Mouse (Mus musculus): Measurements from ENCODE around the gene Tprkb.
"Not testable (repeated sequence)": the region's sequence is repeated elsewhere in the genome, so short reads cannot be mapped to it uniquely, and the experiment has no call there.

The Tprkb gene

DNA sequence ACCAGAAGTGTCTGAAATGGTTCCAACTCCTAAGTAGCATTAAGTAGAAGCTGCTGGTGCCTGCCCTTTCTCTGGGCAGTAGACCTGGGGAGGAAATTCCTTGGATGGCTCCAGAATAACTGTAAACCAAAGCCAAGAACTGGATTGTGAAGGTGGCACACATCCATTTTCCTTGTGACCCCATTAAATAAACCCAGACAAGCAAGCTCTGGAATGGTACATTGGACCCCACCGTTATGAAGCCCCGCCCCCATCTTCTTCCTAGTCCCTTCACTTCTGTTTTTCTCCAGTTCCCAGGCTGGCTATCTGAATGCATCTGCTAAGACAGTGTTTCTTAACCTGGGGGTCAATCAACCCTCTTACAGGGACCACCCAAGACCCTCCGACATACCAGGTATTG is at the start of gene Tprkb:
Gene Tprkb (plus strand): TSS at position 279 of the 400 bp plus-strand sequence.
- DNase-seq, result peak; percentile 51

DNA sequence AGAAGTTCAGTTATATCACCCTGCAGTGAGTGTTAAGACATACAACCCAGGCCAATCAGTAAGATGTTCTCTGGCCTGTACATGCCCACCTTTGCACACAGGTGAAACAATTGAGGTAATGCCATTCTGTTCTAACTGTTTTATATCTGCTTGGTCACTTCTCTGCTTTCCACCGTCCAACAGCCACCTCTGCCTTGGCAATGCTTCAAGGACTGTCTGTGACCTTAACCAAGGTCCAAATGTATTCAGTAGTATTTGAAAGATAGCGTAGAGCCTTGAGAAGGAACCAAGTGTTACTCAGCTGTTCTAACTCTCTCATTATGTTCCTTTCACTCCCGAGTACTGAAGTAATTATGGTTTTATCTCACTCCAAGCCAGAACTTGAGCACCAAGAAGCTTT is 49.1 kb upstream of the Tprkb start:
- no peak for DNase-seq

DNA sequence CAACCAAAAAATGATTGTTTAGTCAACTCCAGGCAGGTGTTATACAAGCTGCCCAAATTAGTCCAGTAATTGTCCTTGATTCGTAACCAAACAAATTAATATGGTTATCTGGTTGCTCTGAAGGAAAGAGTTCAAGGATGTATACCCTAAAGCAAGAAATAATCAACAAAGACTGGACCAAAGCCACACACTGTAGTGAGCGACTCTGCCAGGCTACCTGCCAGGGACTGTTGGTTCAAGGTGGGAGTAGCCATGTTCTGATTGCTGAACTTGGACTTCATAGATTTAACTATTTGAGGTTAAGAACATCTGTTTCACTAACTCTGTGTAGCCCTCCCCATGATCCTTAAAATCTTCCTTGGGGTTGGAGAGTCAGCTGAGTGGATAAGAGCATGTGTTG is 48.5 kb upstream of the Tprkb start:
- no peak for DNase-seq

DNA sequence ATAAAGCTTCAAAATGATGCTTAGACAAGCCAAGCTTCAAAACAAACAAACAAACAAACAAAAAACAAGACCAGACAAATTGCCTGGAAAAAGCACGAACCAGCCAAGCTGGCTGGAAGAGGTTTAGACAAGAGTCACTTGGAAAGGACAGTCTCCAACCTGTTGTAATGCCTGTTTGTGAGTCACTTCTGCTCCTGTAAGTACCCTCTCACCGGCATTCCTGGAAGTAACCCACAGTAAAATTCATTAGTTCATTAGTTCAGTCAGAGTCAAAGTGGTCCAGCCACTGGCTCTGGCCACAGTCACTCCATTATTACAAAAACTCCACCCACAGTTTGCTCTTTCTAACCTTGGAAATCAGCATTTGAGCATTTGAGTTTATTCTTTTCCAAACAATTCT is 47.8 kb upstream of the Tprkb start:
- DNase-seq, result no peak

DNA sequence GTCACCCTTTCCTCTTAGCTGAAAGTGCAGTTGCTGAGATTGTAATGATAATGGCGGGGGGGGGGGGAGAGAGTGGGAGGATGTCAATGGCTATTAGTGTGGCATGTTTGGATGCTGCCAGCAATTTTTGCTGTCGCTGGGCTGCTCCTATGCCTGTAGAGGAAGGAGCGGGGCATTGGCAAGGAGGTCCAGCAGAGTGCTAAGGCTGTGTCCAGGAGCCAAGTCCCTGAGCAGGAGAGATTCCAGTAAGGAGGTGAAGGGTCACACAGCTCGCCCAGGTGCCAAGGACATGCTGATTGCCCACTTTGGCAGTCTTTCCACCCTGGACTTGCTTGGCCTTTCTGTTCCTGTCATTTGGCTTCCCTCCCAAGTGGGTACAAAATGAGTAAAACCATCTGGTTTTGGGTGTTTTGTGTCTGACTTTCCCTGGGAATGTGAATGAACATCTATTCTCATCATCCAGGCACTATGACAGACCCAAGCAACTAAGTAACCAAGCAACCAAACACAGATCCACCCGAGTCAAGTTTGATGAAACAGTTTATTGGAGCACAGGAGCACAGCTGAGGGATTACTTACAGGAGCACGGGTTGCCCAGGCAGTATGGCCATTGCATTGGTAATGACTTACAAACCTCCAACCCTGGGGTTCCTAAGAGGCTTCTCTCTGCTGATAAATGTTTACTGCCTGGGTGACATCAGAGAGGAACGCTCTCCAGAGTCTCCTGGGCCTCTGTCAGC is 46.6 kb upstream of the Tprkb start:
- not testable (repeated sequence) for DNase-seq

DNA sequence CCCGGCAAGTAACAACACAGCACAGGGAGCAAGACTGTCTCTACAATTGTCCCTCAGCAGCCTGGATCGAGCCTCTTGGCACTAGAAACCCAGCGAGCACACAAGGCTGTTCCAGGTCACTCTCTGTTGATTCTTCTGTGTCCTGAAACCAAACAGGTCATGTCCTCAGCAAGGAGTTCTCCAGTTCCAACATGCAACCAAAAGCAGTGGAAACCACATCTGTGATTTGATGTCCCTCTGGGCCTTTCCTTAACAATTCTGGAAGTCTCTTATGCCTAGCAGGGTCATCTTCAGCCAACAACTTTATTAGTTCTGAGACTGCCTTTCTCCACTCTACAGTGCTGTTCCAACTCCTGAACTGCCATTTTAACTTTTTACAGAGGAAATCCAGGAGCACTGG is 45.5 kb upstream of the Tprkb start:
- DNase-seq, result not testable (repeated sequence)

DNA sequence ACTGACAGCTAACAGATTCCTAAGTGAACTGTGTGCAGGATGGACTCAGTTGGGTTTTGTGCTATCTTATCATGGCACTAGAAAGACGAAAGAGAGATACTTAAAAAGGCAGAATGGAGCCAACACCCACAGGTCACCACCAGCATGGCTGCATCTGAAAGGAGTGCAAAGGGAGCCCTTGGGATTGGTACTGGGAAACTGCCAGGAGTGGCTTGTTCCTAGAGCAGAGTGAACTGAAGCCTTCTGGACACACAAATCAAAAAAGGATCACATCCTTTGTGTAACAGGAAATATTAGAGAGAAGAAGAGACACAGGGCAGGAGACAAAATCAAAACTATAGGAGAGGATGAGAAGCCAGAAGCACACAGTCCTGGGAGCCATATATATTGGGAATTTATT is 44.7 kb upstream of the Tprkb start:
- not testable (repeated sequence) for DNase-seq

DNA sequence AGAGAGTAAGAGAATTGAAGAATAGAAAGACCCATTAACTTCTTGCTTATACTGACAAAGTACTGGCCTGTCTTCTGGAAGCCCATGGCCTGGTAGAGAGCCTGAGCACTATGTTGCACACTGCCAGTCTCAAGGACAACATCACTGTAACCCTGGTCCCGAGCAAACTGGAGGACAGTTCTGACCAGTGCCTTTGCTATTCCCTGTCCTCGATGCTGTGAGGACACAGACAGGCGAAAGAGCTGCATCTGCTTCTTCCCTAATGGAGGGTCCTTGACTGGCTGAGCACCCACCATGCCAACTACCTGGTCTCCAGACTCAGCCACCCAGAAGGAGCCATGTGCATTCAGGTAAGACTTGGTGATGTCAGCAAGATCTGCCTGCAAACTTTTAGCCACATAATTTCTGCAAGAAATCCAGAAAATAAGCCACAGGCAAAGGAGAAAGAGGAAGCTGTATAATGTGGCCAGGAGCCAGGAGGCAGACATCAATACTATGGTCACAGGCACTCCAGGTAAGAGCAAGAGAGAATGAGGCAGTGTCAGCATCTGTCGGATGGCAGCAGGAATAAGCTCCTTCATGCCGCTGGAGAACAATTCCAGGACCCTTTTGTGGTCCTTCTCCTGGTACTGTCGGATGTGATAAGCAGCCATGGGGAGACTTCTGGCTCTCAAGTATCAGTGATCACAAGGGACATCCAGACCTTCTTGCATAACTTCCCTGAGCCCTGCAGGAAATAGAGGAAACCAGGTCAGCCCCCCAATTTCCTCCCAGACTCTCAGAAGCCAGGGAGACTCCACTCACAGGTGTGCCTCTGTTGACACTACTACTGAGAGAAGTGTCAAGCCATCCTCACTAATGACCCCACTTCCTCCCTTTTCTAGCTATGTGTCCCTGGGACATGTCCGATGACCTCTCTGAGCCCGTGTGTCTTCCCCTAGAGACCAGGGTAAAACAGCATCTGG is 43.7 kb upstream of the Tprkb start:
- peak; percentile 52 for DNase-seq

DNA sequence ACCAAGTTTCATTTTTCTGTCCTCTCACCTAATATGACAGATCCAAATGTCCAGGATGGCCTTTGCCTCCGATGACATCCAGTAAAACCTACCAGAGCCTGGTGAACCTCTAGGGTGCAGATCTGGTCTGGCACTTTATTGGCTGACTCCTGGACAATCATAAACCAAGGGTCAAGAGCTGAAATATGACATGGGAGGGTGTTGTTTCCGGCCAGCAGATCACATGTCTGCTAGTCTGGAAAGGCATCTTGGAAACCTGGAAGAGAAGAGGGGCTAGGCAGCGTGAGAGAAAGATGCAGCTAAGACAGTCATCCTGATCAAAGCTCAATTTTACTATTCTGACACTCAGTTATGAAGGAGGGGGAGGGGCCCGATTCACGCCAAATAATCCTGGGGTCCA is 42.7 kb upstream of the Tprkb start, which contains the start of gene Nat8f2:
Gene Nat8f2 (minus strand): TSS at position 153 of the 400 bp plus-strand sequence.
- DNase-seq, result not testable (repeated sequence)

DNA sequence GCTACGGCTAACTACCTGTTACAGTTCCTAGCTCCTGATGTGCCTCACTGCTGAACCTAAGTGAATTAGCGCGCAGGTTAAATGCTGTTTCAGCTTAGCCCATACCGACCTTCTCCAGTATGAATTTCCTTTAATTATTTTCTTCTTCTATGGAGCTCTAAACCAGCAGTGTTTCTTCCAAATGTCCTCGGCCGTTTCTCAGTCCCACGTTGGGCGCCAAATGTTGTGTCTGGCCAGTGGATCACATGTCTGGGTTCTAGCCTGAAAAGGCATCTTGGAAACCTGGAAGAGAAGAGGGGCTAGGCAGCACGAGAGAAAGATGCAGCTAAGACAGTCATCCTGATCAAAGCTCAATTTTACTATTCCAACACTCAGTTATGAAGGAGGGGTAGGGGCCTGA is 28.4 kb upstream of the Tprkb start:
- DNase-seq, result not testable (repeated sequence)

DNA sequence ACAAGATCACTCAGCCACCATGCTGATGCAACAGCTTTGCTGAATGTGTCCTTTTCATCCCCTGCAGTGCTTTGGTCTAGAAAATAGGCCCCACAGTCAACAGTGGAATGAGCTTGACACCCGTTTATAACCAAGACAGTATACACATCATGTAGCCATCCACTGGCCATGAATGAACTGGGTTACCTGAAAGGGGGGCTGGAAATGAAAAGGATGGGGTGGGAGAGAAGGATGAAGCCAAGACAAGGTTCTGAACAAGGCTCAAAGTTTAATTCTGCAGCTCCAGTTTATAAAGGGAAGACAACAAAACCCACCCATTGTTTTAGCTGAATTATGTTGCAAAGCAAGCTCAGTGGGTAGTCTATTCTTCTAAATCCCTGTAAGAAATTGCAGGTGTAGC is 27.4 kb upstream of the Tprkb start:
- no peak for DNase-seq

DNA sequence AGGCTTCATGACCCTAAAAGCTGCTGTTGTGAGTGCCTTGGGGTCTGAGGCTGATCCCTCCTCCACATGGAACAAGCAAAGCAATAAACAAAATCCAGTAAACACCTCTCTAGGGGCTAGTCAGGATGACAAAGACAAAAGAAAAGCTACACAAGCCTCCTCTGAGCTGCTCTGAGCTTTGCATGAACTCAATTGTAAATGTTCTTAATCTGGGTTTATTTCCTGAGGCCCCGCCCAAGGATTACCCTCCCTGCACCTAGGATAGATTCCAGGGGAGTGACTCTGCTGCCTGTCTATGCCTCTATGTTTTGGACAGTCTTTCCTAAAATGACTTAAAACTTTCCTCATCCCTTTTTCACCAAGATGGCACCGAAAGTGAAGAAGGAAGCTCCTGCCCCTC is 22.7 kb upstream of the Tprkb start:
- no peak for DNase-seq

DNA sequence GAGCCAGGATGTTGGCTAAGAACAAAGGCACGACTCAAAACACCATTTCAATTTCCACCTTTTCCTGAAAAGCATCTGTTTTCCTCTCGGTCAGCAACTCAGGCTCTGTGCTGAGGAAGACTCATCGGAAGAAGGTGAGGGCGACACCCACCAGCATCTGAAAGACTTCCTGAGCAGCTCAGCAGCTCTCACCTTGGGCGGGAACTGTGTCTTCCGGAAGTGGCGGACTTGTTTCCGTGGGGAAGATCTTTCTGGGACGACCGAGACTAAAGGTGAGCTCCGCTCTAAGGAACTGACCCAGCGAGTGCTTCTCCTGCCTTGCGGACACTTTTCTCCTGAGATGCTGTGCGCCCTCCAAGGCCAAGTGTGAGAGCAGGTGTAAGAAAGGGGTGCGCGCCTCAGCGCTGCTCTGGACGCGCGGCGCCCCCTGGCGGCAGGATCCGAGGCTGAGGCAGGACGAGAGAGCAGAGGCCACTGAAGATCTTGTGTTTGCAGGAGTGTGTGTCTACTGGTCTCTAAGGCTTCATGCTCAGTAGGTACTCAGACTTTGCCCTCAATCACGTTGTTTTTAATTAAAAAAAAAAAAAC is 16.5 kb upstream of the Tprkb start:
- DNase-seq, result not testable (repeated sequence)

DNA sequence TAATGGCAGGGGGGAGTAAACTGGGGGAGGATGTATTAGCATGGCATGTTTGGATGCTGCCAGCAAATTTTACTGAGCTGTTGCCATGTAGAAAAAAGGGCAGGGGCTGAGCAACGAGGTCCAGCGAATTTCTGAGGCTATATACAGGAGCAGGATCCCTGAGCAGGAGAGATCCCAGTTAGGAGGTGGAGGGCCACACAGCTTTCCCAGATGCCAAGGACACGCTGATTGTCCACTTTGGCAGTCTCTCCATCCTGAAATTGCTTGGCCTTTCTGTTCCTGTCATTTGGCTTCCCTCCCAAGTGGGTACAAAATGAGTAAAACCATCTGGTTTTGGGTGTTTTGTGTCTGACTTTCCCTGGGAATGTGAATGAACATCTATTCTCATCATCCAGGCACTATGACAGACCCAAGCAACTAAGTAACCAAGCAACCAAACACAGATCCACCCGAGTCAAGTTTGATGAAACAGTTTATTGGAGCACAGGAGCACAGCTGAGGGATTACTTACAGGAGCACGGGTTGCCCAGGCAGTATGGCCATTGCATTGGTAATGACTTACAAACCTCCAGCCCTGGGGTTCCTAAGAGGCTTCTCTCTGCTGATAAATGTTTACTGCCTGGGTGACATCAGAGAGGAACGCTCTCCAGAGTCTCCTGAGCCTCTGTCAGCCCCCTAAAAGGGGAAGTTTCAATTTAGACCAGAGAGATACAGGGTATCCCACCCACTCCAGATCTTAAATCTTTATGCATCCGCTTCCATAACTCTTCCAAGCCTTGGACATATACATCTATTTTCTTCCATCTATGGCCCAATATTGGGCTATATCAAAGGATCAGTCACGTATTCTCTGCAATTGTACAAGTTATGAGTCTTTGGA is 12.8 kb upstream of the Tprkb start:
- DNase-seq, result not testable (repeated sequence)

DNA sequence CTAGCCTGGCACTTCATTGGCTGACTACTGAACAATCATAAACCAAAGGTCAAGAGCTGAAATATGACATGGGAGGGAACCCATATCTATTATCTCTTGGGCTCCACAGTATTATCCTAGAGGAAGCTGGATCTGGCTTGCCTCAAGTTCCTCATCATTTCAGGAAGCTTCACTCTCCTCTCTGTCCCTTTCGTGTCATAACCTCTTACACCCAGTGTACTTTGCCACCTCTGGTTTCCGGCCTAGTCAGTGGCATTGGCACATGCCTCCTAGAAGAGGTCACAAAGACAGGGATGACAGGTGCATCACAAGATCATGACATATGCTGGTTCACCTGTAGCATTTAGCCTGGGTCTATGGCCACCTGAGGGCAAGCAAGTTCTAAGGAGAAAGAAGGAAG is 9.4 kb upstream of the Tprkb start:
- DNase-seq, result no peak

DNA sequence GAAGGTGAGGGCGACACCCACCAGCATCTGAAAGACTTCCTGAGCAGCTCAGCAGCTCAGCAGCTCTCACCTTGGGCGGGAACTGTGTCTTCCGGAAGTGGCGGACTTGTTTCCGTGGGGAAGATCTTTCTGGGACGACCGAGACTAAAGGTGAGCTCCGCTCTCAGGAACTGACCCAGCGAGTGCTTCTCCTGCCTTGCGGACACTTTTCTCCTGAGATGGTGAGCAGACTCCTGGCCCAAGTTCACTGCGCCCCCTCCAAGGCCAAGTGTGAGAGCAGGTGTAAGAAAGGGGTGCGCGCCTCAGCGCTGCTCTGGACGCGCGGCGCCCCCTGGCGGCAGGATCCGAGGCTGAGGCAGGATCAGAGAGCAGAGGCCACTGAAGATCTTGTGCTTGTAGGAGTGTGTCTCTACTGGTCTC is 7.0 kb upstream of the Tprkb start, which contains the start of gene Nat8f4:
Gene Nat8f4 (minus strand): TSS at position 243 of the 420 bp plus-strand sequence.
- DNase-seq, result peak; percentile 84

DNA sequence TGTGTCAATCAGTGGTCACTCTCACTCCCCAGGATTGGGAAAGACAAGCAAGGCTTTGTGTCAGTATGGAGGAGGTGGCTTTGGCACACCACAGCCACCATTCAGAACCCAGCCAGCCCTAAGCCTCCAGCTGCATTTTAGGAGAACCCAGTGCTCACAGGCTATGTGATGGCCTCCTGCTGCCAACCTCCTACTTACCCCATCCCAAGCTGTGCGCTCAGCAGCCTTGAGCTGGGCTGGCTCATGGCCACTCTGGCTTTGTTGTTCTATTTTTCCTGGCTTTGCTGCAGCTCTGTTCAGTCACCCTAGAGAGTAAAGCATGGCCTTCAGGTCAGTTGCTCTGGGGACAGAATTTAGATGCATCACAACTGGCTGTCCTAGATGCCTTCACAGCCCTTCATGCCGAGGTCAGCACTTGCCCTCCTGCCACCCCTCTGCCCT is 4.7 kb upstream of the Tprkb start:
- DNase-seq, result peak; percentile 45

DNA sequence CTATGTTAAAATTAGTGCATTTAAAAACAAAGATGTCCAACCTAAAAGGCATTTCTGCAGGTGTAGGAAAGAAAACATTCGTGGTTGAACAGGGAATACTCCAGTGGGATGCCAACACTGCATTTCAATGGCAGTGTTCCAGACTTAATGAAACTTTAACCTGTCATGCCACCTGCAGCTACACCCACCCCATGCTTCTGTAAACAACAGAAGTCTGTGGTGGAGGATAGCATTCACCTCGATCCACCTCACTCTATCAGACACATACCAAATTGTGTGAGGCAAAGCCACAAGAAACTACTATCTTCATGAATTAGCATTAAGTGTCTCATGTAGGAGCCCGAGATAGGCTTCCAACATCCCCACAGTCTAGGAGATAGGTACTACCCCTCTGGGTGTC is 3.3 kb upstream of the Tprkb start:
- peak; percentile 71 for DNase-seq

DNA sequence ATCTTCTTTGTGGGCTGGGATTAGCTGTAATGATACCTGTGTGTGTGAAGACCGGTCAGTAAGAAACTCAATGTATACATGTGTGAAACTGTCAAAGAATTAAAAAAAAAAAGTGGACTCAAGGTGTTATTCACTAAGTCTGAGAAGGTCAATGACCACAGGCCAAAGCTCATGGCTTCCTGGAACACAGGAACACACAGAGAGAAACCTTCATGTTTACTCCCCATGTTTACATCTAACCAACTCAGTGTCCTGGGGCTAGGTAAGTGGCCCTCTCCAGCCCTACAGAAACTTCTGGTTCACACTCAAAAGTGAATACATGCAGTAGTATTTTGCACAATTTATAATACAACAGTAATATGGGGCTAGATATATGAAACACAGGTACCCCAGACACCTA is 2.0 kb upstream of the Tprkb start:
- no peak for DNase-seq

DNA sequence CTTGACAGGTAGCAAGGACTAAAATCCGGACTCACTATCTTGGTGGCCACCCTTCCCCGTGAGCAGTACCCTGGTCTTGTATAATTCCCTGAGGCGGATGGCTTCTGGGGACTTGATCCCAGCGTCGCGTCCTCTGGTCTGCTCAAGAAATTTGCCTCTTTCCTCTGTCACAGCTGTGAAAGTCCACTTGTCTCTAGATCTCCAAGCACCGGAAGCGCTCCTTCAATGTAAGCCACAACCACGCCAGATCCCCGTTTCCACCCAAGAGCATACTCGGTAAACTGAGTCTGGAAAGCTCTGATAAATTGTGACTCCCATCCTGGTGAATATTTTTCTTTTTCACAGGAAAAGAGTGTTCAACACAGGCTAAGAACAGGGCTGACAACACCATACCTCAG is 3.5 kb downstream of the Tprkb start:
- no peak for DNase-seq

DNA sequence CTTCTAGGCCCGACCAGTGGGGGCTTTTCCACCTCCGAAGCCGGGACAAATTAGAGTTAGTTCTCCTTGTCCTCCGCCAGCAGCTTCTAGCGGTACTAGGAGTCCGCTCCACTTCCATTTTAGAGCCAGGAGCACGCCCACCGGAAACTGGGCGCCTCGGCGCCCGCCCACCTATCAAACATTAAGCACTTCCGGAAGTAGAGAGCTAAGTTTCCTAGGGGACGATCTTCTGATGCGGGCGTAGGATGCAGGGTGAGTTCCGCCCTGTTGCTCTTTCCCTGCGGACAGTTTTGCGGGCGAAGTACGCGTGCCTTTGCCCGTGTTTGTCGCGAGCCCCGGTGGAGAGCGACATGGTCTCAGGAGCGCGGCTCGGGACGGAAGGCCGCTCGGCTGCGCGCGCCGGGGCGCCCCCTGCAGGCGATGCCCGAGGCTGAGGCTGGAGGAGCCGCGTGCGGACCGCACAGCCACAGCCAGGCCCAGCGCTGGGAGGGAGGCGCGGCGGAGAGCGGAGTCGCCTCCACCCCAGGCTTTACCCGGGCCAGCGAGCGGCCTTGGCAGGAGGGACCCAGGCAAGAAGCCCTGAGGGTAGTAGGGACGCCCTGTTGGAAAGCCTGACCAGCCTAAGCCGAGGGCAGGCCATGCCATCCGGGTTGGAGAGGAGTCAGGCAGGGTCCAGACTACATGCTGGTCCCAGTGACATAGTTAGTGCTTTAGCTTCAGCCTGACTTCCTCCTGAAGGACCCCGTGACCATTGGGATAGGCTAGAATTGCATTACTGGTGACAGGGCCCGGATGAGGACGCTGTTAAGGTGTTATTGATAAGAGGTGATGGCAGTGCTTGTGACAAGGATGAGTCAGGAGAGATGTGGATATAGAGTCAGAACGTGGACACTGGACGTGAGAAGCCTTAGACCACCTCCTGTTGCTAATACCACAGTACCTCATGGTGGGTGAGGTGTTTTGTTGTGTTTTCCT is 4.2 kb downstream of the Tprkb start, which contains the start of gene Nat8f1:
Gene Nat8f1 (minus strand): TSS at position 149 of the 975 bp plus-strand sequence.
- peak; percentile 94 for DNase-seq

All from kidney, postnatal 14 days (tissue).